Mouse (Mus musculus) brain, embryonic 14.5 days (tissue): ENCODE measurements around the gene Mknk1.

Experiments used
- CTCF ChIP-seq: fragments of 200-500 bp; IDR thresholded peaks from 2 replicates; pipeline ENCODE4 v1.5.1; 2012; ENCODE audit warnings: inconsistent platforms, mild to moderate bottlenecking, moderate library complexity, borderline replicate concordance; ENCODE audit not compliant: insufficient read depth, insufficient read length; ENCODE audit errors: extremely low read depth
- POLR2A ChIP-seq: fragments of 200-500 bp; IDR thresholded peaks from 2 replicates; pipeline ENCODE4 v1.6.1; 2012; ENCODE audit warnings: mild to moderate bottlenecking, inconsistent platforms, borderline replicate concordance; ENCODE audit not compliant: poor library complexity, insufficient read depth, insufficient read length, severe bottlenecking; ENCODE audit errors: extremely low read depth

DNA sequence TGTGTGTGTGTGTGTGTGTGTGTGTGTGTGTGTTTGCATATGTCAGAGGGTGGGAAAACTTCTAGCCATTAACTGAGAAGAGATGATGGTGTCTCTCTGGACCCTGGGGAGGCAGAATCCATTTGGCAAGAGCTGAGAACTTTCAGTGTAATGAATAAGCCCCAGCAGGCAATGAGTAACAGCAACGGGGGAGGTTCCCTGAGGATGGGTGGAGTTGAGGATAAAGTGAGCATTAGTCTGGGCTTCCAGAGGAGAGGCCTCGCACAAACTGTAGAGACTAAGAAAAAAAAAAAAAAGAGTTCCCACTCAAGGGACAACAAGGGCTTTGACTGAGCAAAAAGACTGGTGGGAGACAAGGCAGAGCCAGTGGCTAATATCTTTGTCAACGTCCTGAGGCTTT is 55.3 kb downstream of the Mknk1 start:
- TF ChIP-seq CTCF (no peak), POLR2A (no peak)
